Mouse (Mus musculus) midbrain, embryonic 14.5 days (tissue): ENCODE data around the gene Myg1. TPM values are rescaled to one million over a fixed set of nuclear protein-coding genes. Genes with fewer than 3 reads are reported as not detected.

Experiments
- ATAC-seq: fragments of 200-750 bp; cut with Nextera tagmentation; 2 replicates; pipeline ENCODE4 v1.8.0; 2017; ENCODE audit warnings: moderate number of reproducible peaks, moderate library complexity; ENCODE audit not compliant: low FRiP score, low TSS enrichment
- DNase-seq: peaks from one replicate; pipeline ENCODE4 v3.0.0-alpha.2; 2015
- H3K27ac ChIP-seq: fragments of 300-500 bp; sonication (generic); replicated peaks from 2 replicates; pipeline ENCODE4 v1.5.1; 2014; ENCODE audit warnings: mild to moderate bottlenecking, low read depth, low read length, moderate library complexity
- H3K27me3 ChIP-seq: fragments of 300-500 bp; sonication (generic); 2 replicates; pipeline ENCODE4 v1.6.1; 2014; ENCODE audit warnings: low read length, control low read depth, mixed read lengths; ENCODE audit not compliant: control insufficient read depth, insufficient read depth
- H3K36me3 ChIP-seq: fragments of 300-500 bp; sonication (generic); 2 replicates; pipeline ENCODE4 v1.6.1; 2014; ENCODE audit warnings: low read length, control low read depth; ENCODE audit not compliant: control insufficient read depth, insufficient read depth
- H3K4me1 ChIP-seq: fragments of 300-500 bp; sonication (generic); 2 replicates; pipeline ENCODE4 v1.6.1; 2014; ENCODE audit warnings: mild to moderate bottlenecking, antibody characterized with exemption, low read length, control low read depth; ENCODE audit not compliant: control insufficient read depth, insufficient read depth
- H3K4me2 ChIP-seq: fragments of 300-500 bp; sonication (generic); 2 replicates; pipeline ENCODE4 v1.6.1; 2014; ENCODE audit warnings: mild to moderate bottlenecking, low read length, moderate library complexity
- H3K4me3 ChIP-seq: fragments of 300-500 bp; sonication (generic); replicated peaks from 2 replicates; pipeline ENCODE4 v1.5.1; 2014; ENCODE audit warnings: low read depth, low read length
- H3K9ac ChIP-seq: fragments of 300-500 bp; sonication (generic); replicated peaks from 2 replicates; pipeline ENCODE4 v1.6.1; 2014; ENCODE audit warnings: mild to moderate bottlenecking, low read length, moderate library complexity
- H3K9me3 ChIP-seq: fragments of 300-500 bp; sonication (generic); 2 replicates; pipeline ENCODE4 v1.6.1; 2016; ENCODE audit warnings: low read length, control low read depth, mixed read lengths; ENCODE audit not compliant: control insufficient read depth
- WGBS: fragments of 180-500 bp; shearing (Covaris S2); extraction: QIAGEN DNeasy Blood & Tissue Kit; methylation state at CpG from one replicate; pipeline ENCODE4 v1.1.7; 2014; 5-methylcytosine and 5-hydroxymethylcytosine counted together
- polyA plus RNA-seq: library from polyadenylated mRNA; unstranded; fragments of >200 nt; fragmentation: Nextera tagmentation; extraction: Ambion mirVana; gene quantifications from 2 replicates; pipeline ENCODE4 v1.2.1, GENCODE M21; 2014

The Myg1 gene
- 80.4 and 89.0 TPM in 2 replicates for polyA plus RNA-seq

DNA sequence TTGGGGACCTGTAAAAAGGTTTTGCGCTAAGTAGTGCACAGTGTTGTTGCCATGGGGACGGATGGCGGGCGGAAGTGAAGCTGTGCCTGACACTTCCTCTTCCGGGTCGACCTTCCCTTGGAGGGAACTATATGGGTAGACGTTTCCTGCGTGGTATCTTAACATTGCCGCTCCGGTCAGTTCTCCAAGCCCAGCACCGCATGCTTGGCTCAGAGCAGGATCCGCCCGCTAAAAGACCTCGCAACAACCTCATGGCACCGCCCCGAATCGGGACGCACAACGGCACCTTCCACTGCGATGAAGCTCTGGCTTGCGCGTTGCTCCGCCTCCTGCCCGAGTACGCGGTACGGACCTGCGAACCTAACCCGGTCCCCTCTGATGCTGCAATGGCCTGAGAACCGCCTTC is at the start of gene Myg1:
Myg1 (plus strand) TSS at position 100 of the 406 bp plus-strand sequence.
- Histone ChIP-seq H3K4me2 (peak within 1 kb of the TSS; percentile 92), H3K27ac (peak within 1 kb of the TSS; percentile 55), H3K36me3 (peaks cover 59% of the 10 kb centered on the region), H3K4me3 (peak within 1 kb of the TSS; percentile 77), H3K9me3 (no peaks in the 10 kb centered on the region), H3K9ac (peak within 1 kb of the TSS; percentile 72), H3K27me3 (no peaks in the 10 kb centered on the region), H3K4me1 (peaks cover 23% of the 10 kb centered on the region)
- WGBS: under 1% methylated on average over 30 of the region's 30 CpGs
- DNase-seq (peak; percentile 95), ATAC-seq (peak; percentile 90)

DNA sequence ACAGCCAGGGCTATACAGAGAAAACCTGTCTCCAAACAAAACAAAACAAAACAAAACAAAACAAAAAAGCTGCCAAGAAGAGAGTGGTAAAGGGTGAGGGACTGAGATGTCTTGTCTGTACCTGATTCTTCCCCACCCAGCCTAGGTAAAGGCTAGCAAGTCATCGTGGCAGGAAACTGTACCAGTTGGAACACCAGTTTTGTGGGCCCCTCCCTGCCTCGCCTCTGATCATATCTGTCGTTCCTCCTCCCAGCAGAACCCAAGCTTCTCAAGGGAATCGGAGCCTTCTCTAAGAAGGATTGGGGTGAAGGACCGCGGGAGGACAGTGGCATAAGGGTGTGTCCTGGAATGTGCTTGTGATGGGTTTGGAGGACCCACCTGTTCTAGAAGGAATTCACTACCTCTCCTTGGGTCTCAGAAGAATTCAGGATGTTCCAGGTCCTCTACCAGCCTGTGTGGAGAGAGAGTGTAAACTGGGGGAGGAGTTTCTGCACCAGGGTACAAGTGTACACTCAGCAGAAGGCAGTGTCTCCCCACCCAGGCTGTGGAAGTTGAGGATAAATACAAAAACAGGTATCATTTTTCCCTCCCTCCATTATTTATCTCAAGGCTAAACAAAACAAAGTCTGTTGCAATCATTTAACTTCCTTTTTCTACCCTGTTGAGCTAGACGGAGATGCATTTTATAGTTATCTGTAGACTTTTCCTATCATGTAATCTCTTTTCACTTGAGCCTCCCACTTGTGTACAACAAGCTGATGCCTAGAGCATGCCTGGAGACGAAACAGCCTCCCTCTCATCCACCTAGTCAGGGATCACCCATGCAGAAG is 48.8 kb upstream of the Myg1 start:
- H3K9ac ChIP-seq: no peak overlapping the region
- no peak overlapping the region for H3K4me3 ChIP-seq
- peaks cover 10% of the 10 kb centered on the region for H3K4me1 ChIP-seq
- peaks cover 14% of the 10 kb centered on the region for H3K36me3 ChIP-seq
- H3K4me2 ChIP-seq: no peak overlapping the region
- no peaks in the 10 kb centered on the region for H3K9me3 ChIP-seq
- 92% methylated on average over 8 of the region's 8 CpGs for WGBS
- no peak for DNase-seq
- no peaks in the 10 kb centered on the region for H3K27me3 ChIP-seq
- ATAC-seq: no peak
- H3K27ac ChIP-seq: no peak overlapping the region

DNA sequence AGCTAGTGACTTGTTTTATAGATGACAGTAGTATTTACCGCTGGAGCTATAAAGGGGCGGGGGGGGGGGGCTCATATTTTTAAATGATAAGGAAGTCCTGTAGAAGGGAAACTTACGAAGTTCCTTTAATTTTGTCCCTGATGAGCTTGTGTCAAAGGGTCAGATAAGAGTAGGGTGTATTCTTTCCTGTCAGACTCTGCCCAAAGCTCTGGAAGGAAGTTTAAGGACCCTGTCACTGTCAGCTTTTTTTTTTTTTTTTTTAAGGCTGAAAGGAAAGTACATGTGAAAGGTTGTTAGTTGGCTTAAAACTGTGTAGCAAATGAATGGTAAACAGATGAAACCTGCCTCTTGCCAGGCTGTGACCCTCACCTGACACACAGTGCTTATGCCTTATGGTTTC is 47.9 kb upstream of the Myg1 start:
- Histone ChIP-seq H3K27me3 (no peaks in the 10 kb centered on the region), H3K27ac (no peak overlapping the region), H3K4me1 (peaks cover 10% of the 10 kb centered on the region), H3K4me3 (no peak overlapping the region), H3K9ac (no peak overlapping the region), H3K9me3 (no peaks in the 10 kb centered on the region), H3K4me2 (no peak overlapping the region), H3K36me3 (peaks cover 14% of the 10 kb centered on the region)
- 89% methylated on average over 3 of the region's 3 CpGs for WGBS
- ATAC-seq (no peak), DNase-seq (no peak)

DNA sequence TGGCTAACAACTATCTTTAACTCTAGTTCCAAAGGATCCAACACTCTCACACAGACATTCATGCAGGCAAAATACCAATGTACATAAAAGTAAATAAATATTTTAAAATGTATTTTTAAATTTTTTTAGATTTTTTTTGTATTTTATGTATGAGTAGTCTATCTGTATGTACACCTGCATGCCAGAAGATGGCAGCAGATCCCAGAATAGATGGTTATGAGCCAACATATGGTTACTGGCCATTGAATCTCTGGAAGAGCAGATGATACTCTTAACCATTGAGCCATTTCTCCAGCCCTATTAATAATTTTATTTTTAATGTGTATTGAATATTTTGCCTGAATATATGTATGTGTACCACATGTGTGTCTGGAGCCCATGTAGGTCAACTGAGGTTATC is 44.1 kb upstream of the Myg1 start:
- no peak overlapping the region for H3K4me3 ChIP-seq
- DNase-seq: peak; percentile 73
- H3K4me1 ChIP-seq: no peaks in the 10 kb centered on the region
- no peaks in the 10 kb centered on the region; the same call in 1 of the 2 replicates for H3K36me3 ChIP-seq
- no peak overlapping the region for H3K9ac ChIP-seq
- no peaks in the 10 kb centered on the region for H3K9me3 ChIP-seq
- H3K27ac ChIP-seq: no peak overlapping the region
- H3K27me3 ChIP-seq: no peaks in the 10 kb centered on the region
- ATAC-seq: no peak
- H3K4me2 ChIP-seq: no peak overlapping the region

DNA sequence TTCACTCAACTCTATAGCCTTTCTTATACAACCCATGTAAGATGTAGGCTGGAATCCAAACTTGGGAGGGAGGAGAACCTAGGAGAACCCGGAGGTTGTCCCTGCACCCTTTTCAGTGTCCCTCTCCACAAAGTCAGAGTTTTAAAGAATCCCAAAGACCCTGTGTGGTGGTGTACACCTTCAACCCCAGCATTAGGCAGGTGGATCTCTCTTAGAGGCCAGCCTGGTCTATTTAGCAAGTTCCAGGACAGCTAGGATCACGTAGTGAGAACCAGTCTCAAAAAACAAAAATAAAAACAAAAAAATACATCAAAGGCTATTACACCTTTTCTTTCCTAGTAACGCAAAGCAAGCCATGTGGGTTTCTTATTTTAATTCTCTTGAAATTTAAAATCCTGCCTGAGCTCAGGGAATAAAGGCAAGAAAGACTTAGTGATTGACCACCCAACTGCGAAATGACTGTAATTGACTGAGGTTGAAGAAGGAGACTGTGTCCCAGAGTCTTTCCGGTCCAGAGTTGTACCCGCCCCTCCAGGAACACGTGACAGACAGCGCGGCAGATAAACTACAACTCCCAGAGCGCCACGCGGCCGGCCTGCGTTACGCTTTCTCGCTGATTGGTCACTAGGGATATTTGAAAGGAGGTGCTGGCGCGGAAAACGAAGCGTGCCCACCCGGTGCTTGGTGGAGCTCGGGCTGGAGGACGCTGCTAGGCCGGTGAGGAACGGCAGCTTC is 35.7 kb upstream of the Myg1 start, which contains the start of gene Espl1:
Espl1 (plus strand) TSS at position 634 of the 735 bp plus-strand sequence.
- peak within 1 kb of the TSS; percentile 41 for H3K4me3 ChIP-seq
- 0 out of 2 replicates have a peak within 1 kb of the TSS, but pooled peaks have one; percentile 34 for H3K9ac ChIP-seq
- no peaks in the 10 kb centered on the region for H3K9me3 ChIP-seq
- DNase-seq (peak; percentile 98), ATAC-seq (peak; percentile 97)
- 0 out of 2 replicates have a peak within 1 kb of the TSS, but pooled peaks have one; percentile 5 for H3K27ac ChIP-seq
- H3K4me2 ChIP-seq: peak within 1 kb of the TSS; percentile 80
- H3K36me3 ChIP-seq: 0 out of 2 replicates have a peak, but pooled peaks cover 7% of the 10 kb centered on the region
- WGBS: 8% methylated on average over 25 of the region's 25 CpGs
- peaks cover 6% of the 10 kb centered on the region; the same call in 1 of the 2 replicates for H3K4me1 ChIP-seq
- no peaks in the 10 kb centered on the region for H3K27me3 ChIP-seq

DNA sequence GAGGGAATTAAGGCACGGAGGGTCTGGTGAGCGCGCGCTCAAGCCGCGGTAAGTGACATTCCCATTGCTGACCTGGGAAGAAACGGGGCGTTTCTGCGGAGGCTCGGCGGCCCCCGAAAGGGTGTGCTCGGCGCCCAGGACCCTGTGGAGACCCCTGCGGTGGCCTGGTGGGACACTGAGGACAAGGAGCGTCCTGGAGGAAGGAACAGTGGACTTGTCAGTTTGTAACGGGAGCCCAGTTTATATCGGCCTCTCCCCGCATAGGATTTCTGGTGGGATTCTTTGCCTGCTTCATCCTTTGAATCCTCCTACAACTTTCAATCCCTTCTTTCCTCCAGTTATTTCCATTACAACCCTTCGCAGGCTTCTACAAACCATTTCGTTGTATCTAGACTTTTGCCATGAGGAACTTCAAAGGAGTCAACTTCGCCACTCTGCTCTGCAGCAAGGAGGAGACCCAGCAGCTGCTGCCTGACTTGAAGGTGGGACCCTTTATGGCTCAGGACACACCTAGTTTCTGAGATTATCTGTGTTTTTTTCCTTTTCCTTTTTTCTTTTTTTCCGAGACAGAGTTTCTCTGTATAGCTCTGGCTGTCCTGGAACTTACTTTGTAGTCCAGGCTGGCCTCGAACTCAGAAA is 35.0 kb upstream of the Myg1 start:
- Histone ChIP-seq H3K9me3 (no peaks in the 10 kb centered on the region), H3K4me2 (peak overlapping the region; percentile 80), H3K4me1 (peaks cover 6% of the 10 kb centered on the region; the same call in 1 of the 2 replicates), H3K27ac (no peak overlapping the region), H3K36me3 (0 out of 2 replicates have a peak, but pooled peaks cover 7% of the 10 kb centered on the region), H3K4me3 (peak overlapping the region; percentile 41), H3K9ac (0 out of 2 replicates have a peak overlapping the region, but pooled peaks have one; percentile 29), H3K27me3 (no peaks in the 10 kb centered on the region)
- 5% methylated on average over 24 of the region's 24 CpGs for WGBS
- no peak for DNase-seq
- no peak; the same call in 1 of the 2 replicates for ATAC-seq

DNA sequence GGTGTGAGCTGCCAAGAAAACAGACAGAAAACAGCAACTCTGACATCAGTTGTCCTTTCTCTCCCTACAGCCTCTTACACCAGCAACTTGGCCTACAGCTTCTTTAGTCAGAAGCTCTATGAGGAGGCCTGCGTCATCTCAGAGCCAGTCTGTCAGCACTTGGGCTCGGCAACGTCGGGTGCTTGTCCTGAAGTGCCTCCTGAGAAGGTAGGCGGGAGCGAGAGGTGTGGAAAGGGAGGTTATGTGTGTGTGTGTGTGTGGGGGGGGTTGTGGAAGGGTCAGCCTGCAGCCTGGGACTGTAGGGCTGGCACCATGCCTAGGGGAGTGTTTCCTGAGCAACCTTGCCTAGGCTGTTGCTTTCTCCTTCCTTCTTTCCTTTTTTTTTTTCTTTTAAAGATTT is 29.0 kb upstream of the Myg1 start:
- H3K36me3 ChIP-seq: peaks cover 23% of the 10 kb centered on the region
- no peaks in the 10 kb centered on the region for H3K9me3 ChIP-seq
- ATAC-seq (no peak), DNase-seq (no peak)
- no peak overlapping the region for H3K4me3 ChIP-seq
- no peaks in the 10 kb centered on the region for H3K4me1 ChIP-seq
- H3K27me3 ChIP-seq: no peaks in the 10 kb centered on the region
- H3K27ac ChIP-seq: no peak overlapping the region
- no peak overlapping the region for H3K9ac ChIP-seq
- 96% methylated on average over 6 of the region's 6 CpGs for WGBS
- H3K4me2 ChIP-seq: no peak overlapping the region

DNA sequence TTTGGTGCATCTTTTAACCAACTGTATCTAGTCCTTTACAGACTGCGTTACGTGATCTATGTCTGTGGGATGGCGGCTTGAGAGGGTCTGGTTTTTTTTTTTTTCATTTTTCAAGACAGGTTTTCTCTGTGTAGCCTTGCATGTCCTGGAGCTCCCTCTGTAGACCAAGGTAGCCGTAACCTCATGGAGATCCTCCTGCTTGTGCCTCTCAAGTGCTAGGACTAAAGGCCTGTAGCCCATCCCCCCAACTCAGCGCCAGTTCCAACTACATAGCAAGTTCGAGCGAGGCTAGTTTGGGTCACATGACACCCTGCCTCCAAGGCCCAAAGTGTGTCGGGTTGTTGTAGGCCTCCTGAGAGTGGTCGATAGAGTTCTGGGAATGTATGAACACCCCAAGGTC is 22.8 kb upstream of the Myg1 start:
- WGBS: 92% methylated on average over 9 of the region's 9 CpGs

More for the DNA sequence above, 22.8 kb upstream of the Myg1 start:
- Histone ChIP-seq H3K36me3 (peaks cover 27% of the 10 kb centered on the region), H3K4me1 (no peaks in the 10 kb centered on the region), H3K27me3 (no peaks in the 10 kb centered on the region), H3K4me3 (no peak overlapping the region), H3K9ac (no peak overlapping the region), H3K4me2 (no peak overlapping the region), H3K27ac (no peak overlapping the region), H3K9me3 (no peaks in the 10 kb centered on the region)
- no peak for DNase-seq
- no peak for ATAC-seq
